Mouse (Mus musculus) gastrocnemius, postnatal 25 days (tissue): ENCODE measurements around the gene Laptm4a. TPM values are rescaled to one million over a fixed set of nuclear protein-coding genes. Genes with fewer than 3 reads are reported as not detected.

ENCODE experiments used
- DNase-seq: peaks from one replicate; pipeline ENCODE4 v3.0.0; 2022
- total RNA-seq, 2 experiments: library from RNA; stranded (reverse); gene quantifications; 1 replicate in 1 of 2; 2 replicates in 1 of 2; pipeline ENCODE4 v1.2.3; 2021

Gene Laptm4a
- total RNA-seq, 2 experiments from 2014 or later, result 222 to 266 TPM

- no peak for DNase-seq
These were observed 32.7 kb downstream of the Laptm4a start for GRCm38 (mm10) chr12:8954161-8954561.

DNA sequence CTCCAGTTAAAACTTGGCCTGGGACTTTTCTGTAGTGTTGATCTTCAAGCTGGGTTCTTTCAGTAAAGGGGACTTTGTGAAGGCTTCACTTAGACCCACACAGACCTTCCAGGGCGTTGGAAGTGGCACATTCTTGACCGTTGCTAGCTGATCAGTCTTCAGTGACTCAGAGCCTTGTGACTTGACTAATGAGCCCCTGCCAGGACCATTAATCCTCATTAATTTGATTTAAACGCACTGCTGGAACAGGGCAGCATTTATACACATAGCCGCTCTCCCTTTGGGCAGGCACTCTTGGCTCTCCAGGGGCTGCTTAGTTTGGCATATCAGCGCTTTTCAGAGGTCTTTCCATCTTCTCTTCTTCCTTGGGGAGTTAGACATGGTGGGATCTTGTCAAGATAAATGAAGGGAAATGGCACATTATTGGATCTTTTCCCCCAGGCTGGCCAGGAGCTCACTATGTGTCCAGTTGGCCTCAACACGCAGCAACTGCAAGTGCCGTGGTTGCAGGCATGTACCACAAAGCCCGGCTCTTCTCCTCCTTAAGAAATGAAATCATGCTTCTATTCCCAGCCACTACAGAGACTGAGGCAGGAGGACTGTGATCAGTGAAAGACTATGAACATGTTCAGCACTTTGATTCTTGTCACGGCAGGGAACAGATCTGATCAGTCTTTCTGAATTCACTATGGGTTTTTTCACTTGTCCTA, 40.3 kb downstream of the Laptm4a start:
- DNase-seq, result no peak

- peak; percentile 83 for DNase-seq
These were observed 48.4 kb downstream of the Laptm4a start for GRCm38 (mm10) chr12:8969828-8970227.

GRCm38 (mm10) chr12:8973820-8974465, 52.5 kb downstream of the Laptm4a start, which contains the start of gene Wdr35:
Gene Wdr35, plus strand, starts transcription at chr12:8973892.
- peak; percentile 89 for DNase-seq

- no peak for DNase-seq
These were observed 53.6 kb downstream of the Laptm4a start for GRCm38 (mm10) chr12:8975076-8975475.

Other genes starting within 250 kb of the Laptm4a start
- 10 to 100 TPM; 60.0 to 71.0 TPM for gene Pum2, start 247.5 kb upstream of the Laptm4a start, total RNA-seq
- 1 to 10 TPM; 3.6 to 5.1 TPM for gene Sdc1, start 150.3 kb upstream of the Laptm4a start, total RNA-seq
- gene Matn3, start 26.3 kb downstream of the Laptm4a start, total RNA-seq, result under 1 TPM in 1 of 2 experiments, not detected in 1; 0.56 TPM
- gene Wdr35, start 52.2 kb downstream of the Laptm4a start, total RNA-seq, result 1 to 10 TPM; 9.2 to 9.7 TPM
- gene Ttc32, start 108.3 kb downstream of the Laptm4a start, total RNA-seq, result 10 to 100 TPM; 16.5 to 19.8 TPM